Mouse (Mus musculus) gastrocnemius, adult 2 months (tissue): ENCODE results near the gene Paqr9. TPM values are rescaled to one million over a fixed set of nuclear protein-coding genes. Genes with fewer than 3 reads are reported as not detected.
A peak's percentile ranks its signal among the peaks of the same experiment; 100 is the strongest.

ENCODE experiments used
- DNase-seq: peaks from one replicate; pipeline ENCODE4 v3.0.0; 2022
- H3K27ac ChIP-seq: fragments of 200-600 bp; 2 replicates; pipeline ENCODE4 v1.8.1; 2022; ENCODE audit warnings: mild to moderate bottlenecking
- H3K4me3 ChIP-seq: fragments of 200-600 bp; 2 replicates; pipeline ENCODE4 v1.8.1; 2022; ENCODE audit warnings: mild to moderate bottlenecking, moderate library complexity
- CTCF ChIP-seq: fragments of 200-600 bp; IDR thresholded peaks from 2 replicates; pipeline ENCODE4 v1.8.1; 2022; ENCODE audit warnings: antibody characterized with exemption, mild to moderate bottlenecking, moderate library complexity
- intact Hi-C: fragments of 180-260 bp; cut with DNase I; formaldehyde crosslinking; loops from one replicate; pipeline ENCODE4 v1.15.1; 2025
- total RNA-seq, 2 experiments: library from RNA; stranded (reverse); gene quantifications; 2 replicates each; pipeline ENCODE4 v1.2.3; 2021

The Paqr9 gene
- total RNA-seq, 2 experiments from 2014 or later = 1.9 to 5.0 TPM

DNA sequence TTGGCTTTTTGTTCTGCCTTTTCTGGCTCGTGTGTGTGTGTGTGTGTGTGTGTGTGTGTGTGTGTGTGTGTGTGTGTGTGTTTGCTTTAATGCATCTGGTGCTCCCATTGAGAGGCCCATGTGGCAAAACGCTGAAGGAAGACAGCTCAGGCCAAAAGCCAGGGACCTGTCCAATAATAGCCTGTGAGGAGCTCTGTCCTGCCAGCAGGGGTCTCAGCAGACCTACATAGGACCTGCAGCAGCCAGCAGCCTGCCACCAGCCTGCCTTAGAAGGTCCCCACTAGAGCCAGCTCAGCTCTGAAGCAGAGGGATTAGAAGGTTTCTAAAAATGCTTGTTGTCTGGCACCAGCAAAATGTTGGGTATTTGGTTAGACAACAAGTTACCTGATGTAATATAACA, 33.5 kb upstream of the Paqr9 start:
- DNase-seq = no peak
- H3K27ac ChIP-seq = no peak overlapping the region
- peak; percentile 38 for TF ChIP-seq CTCF
- no peak overlapping the region for H3K4me3 ChIP-seq
- intact Hi-C loops = no loop called here

DNA sequence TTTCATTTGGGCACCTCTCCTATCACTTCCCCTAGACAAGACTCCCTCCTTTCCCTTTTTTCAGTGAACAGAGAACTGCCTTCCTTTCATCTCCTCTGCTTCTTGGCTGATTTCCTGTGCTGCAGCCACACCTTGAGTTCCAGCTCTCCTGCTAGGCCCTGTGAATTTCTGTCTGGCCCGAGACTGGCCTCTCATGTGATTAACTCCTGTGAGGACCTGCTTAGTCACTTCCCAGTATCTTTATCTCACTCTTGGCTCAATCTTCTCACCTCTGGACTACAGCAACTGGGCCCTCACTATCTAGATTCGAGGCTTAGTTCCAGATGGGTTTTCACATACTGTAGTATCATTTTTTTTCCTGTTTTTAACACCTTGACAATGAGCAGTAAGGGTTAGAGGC, 31.8 kb upstream of the Paqr9 start:
- intact Hi-C loops = no loop called here
- no peak overlapping the region for H3K27ac ChIP-seq
- no peak overlapping the region for H3K4me3 ChIP-seq
- no peak for DNase-seq
- no peak for TF ChIP-seq CTCF

DNA sequence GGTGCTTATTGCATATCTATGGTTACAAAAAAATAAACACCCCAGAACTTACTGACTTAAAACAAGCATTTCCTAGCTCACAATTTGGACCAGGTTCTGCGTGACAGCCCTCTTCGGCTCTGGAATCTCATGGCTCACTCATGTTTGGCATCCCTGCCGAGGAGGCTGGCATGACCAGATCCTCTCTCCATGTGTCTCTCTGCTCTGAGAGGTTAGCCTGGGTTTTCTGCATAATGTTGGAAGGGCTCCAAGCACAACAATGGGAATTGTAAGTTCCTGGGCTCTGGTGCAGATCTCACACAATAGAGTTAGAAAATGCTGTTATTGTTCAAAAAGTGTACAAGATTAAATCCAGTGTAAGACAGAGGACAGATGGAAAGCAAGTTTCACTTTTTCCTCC, 28.3 kb upstream of the Paqr9 start:
- Histone ChIP-seq H3K4me3 (no peak overlapping the region), H3K27ac (no peak overlapping the region)
- intact Hi-C loops = no loop called here
- DNase-seq = no peak
- no peak for TF ChIP-seq CTCF

- no peak overlapping the region for H3K4me3 ChIP-seq
- DNase-seq = no peak
- H3K27ac ChIP-seq = no peak overlapping the region
- intact Hi-C loops = no loop called here
- TF ChIP-seq CTCF = peak; percentile 64
Measured at GRCm38 (mm10) chr9:95533817-95534216, 25.6 kb upstream of the Paqr9 start.

DNA sequence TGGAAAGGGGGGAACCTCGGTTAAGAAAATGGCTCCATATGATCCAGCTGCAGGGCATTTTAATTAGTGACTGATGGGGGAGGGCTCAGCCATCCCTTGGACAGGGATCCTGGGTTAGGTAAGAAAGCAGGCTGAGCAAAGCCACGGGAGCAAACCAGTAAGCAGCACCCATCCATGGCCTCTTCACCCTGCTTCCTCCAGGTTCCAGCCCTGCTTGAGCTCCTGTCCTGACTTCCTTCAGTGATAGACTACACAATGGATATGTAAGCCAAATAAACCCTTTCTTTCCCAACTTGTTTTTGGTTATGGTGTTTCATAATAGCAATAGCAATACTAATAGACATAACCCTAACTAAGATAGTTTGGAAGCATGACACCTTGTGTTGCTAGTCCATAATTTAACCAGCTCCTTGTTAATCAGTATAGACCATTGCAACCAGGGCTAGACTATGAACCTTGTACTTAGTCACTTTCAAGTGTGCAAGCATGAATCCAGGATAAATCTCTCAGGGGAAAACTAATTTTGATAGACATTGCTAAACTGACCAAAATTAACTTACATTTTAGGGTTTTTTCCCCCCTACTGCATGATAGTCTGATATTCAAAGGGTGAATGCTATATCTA, 20.2 kb upstream of the Paqr9 start:
- Histone ChIP-seq H3K27ac (no peak overlapping the region), H3K4me3 (no peak overlapping the region)
- TF ChIP-seq CTCF = no peak
- intact Hi-C loops = no loop called here
- no peak for DNase-seq

GRCm38 (mm10) chr9:95540487-95540886, 19.0 kb upstream of the Paqr9 start:
- DNase-seq = peak; percentile 71
- H3K27ac ChIP-seq = no peak overlapping the region
- no peak overlapping the region for H3K4me3 ChIP-seq
- intact Hi-C loops = loop anchor here (1.0 to 2.0 kb wide), 2 partner anchors 156 to 313 kb away; no protein-coding TSS in a partner anchor
- TF ChIP-seq CTCF = peak; percentile 86

DNA sequence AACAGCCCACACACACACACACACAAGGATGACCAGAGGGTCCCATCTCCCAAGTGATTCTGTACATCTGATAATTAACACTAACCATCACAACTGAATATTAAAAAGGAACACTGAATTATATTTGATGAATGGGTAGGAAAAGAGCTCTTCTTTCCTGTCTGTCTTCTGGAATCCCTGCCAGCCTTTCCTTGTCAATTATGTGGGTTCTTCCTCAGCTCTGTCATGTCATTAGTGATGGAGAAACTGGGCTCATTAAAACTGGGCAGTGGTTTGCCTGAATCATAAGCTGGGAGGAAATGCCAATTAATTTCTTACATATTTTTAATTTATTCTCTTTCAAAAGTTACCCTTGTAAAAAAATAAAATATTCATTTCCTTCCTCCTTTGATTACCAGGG, 18.2 kb upstream of the Paqr9 start:
- no peak for DNase-seq
- H3K4me3 ChIP-seq = no peak overlapping the region
- H3K27ac ChIP-seq = no peak overlapping the region
- intact Hi-C loops = loop anchor here (2.0 kb wide), 1 partner anchor 156 kb away; no protein-coding TSS in a partner anchor
- no peak for TF ChIP-seq CTCF

DNA sequence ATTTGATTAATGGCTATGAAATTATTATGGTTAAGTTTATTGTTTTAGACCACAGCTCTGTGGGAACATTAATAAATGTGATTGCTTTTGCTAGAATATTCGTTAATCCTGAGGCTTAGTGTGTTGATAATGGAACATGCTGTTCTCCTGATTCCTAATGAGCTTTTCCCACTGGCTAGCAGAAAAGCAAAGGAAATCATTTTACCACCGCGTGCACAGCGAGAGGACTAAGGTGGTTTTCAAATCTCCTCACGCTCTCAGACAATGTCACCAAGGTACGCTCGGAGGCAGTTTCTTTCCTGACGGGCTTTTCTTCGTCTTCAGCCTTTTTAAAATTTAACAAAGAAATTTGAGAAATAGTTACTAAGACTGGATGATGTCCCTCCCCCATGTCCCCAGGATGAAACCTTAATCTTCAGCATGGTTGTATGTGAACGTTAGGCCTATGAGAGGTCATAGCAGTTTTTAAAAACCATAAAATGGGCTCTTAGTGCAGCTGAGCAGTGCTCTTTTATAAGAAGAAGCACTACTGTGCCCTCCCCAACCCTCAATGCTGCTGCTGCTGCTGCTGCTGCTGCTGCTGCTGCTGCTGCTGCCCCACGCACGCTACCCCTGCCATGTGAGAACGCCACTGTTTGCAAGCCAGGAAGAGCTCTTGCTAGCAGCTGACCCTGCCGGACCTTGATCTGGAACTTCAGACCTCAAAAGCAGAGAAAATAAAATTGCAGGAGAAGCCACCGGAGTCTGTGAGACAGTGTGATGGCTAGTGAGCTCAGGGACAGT, 17.6 kb upstream of the Paqr9 start:
- H3K4me3 ChIP-seq = no peak overlapping the region
- intact Hi-C loops = loop anchor here (2.0 kb wide), 1 partner anchor 155 kb away; no protein-coding TSS in a partner anchor
- H3K27ac ChIP-seq = no peak overlapping the region
- DNase-seq = no peak
- TF ChIP-seq CTCF = no peak

DNA sequence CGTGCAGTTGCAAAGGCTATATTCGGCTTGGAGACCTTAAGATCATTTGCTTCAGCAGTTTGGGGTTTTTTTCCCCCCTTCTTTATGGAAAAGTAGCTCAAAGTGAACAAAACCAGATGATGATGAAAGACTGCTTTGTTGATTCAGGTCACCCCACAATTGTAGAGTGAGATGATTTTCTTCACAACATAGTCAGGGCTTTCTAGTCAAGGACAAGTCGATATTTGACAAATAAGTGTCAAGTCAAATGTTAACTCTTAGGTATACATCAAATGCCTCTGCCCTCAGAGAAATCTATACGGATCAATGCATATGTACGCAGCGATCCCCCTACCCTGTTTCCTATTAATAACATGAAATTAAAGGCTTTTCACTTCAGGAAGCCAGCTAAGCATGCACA, 17.0 kb upstream of the Paqr9 start:
- no peak for TF ChIP-seq CTCF
- H3K4me3 ChIP-seq = no peak overlapping the region
- H3K27ac ChIP-seq = no peak overlapping the region
- intact Hi-C loops = no loop called here
- DNase-seq = no peak

- no peak for TF ChIP-seq CTCF
- intact Hi-C loops = no loop called here
- no peak overlapping the region for H3K4me3 ChIP-seq
- H3K27ac ChIP-seq = no peak overlapping the region
- DNase-seq = no peak
Measured at GRCm38 (mm10) chr9:95544598-95544997, 14.9 kb upstream of the Paqr9 start.

GRCm38 (mm10) chr9:95546679-95547078, 12.8 kb upstream of the Paqr9 start:
- no peak for DNase-seq
- intact Hi-C loops = no loop called here
- H3K4me3 ChIP-seq = no peak overlapping the region
- no peak overlapping the region for H3K27ac ChIP-seq
- no peak for TF ChIP-seq CTCF

GRCm38 (mm10) chr9:95549626-95550411, 9.6 kb upstream of the Paqr9 start:
- TF ChIP-seq CTCF = no peak
- intact Hi-C loops = no loop called here
- Histone ChIP-seq H3K4me3 (no peak overlapping the region), H3K27ac (no peak overlapping the region)
- DNase-seq = no peak
